Mouse (Mus musculus): ENCODE data around the gene Asic1. TPM values are rescaled to one million over a fixed set of nuclear protein-coding genes. Genes with fewer than 3 reads are reported as not detected.

Asic1 gene
- polyA plus RNA-seq, 1 experiment = not detected

DNA sequence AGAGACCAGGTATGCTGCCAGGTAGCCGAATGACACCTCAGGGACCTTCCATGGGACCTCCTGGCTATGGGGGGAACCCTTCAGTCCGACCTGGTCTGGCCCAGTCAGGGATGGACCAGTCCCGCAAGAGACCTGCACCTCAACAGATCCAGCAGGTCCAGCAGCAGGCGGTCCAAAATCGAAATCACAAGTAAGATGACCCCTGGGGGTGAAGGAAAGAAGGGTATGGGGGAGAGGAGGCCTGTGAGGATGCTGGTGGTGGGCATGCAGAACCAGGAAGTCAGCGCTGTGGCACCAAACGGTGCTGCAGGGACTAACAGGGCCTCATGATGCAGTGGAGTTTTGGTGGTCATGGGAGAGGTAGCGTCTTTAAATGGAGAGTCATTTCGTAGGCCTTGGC lies 32.9 kb downstream of the Asic1 start:
- peak overlapping the region; percentile 14; the same call in 1 of the 2 replicates for H3K4me3 ChIP-seq (ENCODE audit: insufficient read depth, low read depth, low read length)
- H3K4me1 ChIP-seq (ENCODE audit: control insufficient read depth, insufficient read depth, insufficient read length, low read length) = peaks cover 11% of the 10 kb centered on the region; the same call in 1 of the 2 replicates
- peak overlapping the region; percentile 2; the same call in 1 of the 2 replicates for H3K27ac ChIP-seq (replicated peaks; ENCODE audit: low read depth, low read length)

DNA sequence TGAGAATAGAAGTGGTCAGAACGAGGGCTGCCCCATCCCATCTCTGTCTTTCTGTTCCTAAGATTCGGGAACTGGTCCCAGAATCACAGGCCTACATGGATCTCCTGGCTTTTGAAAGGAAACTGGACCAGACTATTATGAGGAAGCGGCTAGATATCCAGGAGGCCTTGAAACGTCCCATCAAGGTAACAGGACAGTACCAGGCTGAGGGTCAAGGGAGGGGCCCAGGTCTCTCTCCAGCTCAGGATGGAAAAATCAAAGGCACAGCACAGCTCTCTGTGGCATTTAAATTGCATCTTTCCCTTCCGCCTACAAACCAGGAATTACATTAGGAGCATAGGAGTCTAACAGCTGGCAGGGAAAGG lies 33.5 kb downstream of the Asic1 start:
- Histone ChIP-seq H3K4me3 (ENCODE audit: insufficient read depth, low read depth, low read length) (no peak overlapping the region), H3K4me1 (ENCODE audit: control insufficient read depth, insufficient read depth, insufficient read length, low read length) (peaks cover 11% of the 10 kb centered on the region; the same call in 1 of the 2 replicates), H3K27ac (replicated peaks; ENCODE audit: low read depth, low read length) (peak overlapping the region; percentile 2; the same call in 1 of the 2 replicates)

DNA sequence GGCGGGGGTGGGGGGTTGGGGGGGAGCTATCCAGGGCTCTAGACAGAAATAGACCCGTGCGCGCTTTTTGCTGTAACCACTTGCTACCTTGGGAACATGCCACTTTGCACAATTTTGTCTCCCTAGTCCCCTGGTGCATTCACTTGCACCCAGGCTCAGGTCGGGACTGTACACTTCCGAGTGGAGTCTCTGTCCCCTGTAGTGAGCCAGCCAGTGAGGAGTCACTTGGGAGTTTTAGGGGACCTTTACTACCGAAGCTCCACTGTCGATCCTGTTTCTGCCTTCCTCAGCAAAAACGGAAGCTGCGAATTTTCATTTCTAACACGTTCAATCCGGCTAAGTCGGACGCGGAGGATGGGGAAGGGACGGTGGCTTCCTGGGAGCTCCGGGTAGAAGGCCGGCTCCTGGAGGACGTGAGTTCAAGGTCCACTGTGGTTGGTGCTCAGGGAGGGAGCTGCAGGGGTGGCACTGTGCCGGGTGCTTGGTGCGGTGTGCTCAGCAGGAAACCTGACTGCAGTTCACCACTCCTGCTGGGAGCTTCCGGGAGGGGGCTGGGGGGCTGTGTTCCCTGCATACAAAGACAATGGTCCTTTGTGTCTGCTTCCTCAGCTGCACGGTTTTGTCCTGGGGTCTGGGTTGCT lies 34.0 kb downstream of the Asic1 start:
- Histone ChIP-seq H3K4me3 (ENCODE audit: insufficient read depth, low read depth, low read length) (peak overlapping the region; percentile 14), H3K27ac (replicated peaks; ENCODE audit: low read depth, low read length) (peak overlapping the region; percentile 28; the same call in 1 of the 2 replicates), H3K4me1 (ENCODE audit: control insufficient read depth, insufficient read depth, insufficient read length, low read length) (peaks cover 11% of the 10 kb centered on the region; the same call in 1 of the 2 replicates)

DNA sequence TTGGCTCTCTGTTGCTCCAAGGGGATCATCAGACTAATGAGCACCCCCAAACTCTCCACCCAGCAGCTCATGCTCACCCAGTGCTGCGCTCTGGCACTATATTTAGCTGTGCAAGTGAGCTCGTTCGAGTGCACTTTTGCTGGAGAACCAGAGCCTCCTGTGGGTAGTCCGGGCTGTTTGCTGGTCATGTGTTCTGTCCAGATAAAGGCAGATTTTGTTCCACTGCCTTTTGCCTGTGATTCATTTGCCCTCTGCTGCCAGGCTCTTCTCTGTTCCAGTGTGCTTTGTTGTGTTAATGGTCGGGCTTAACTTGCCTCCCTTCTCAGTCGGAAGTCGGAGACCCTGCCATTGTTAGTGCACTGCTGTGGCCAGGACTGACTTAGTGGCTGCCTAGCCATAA lies 34.7 kb downstream of the Asic1 start:
- H3K4me1 ChIP-seq (ENCODE audit: control insufficient read depth, insufficient read depth, insufficient read length, low read length) = peaks cover 11% of the 10 kb centered on the region; the same call in 1 of the 2 replicates
- peak overlapping the region; percentile 28; the same call in 1 of the 2 replicates for H3K27ac ChIP-seq (replicated peaks; ENCODE audit: low read depth, low read length)
- H3K4me3 ChIP-seq (ENCODE audit: insufficient read depth, low read depth, low read length) = no peak overlapping the region

DNA sequence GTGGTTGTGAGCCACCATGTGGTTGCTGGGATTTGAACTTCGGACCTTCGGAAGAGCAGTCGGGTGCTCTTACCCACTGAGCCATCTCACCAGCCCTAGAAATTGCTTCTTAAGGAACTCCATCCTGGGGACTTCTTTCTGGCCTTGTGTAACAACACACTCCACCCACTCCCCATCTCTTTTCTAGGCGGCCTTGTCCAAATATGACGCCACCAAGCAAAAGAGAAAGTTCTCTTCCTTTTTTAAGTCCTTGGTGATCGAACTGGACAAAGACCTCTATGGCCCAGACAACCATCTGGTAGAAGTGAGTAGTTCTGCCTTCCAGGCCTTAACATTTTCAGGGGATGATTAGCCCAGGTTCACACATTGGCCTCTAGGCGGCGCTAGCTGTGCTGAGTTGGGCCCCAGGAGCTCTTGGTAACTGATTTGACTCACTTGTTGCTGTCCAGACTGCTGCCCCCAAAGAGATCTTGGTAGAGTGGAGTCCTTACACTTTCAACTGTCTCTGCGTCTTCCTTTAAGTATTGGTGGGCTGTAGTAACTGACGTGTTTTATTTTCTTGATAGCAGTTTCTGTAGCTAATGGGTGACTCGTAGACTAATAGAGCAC lies 35.4 kb downstream of the Asic1 start, which contains the start of gene Gm17349:
TSS of gene Gm17349 (minus strand) at position 51 of the 609 bp plus-strand sequence.
- H3K4me3 ChIP-seq (ENCODE audit: insufficient read depth, low read depth, low read length) = peak within 1 kb of the TSS; percentile 14

DNA sequence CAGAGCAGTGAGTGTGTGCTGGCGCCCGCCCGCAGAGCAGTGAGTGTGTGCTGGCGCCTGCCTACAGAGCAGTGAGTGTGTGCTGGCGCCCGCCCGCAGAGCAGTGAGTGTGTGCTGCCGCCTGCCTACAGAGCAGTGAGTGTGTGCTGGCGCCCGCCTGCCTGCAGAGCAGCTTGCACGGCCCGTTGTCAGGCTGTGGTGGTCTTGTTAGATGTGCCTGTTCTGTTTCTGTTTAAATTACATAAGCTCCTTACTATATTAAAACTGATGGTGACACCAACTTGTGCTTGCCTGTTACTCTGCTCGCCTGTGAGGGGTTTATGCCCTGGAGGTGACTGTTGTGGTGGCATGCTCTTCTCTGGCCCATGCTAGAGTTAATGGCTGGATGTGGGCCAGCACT lies 38.0 kb downstream of the Asic1 start:
- Histone ChIP-seq H3K27ac (replicated peaks; ENCODE audit: low read depth, low read length) (no peak overlapping the region), H3K4me3 (ENCODE audit: insufficient read depth, low read depth, low read length) (no peak overlapping the region), H3K4me1 (ENCODE audit: control insufficient read depth, insufficient read depth, insufficient read length, low read length) (peaks cover 10% of the 10 kb centered on the region; the same call in 1 of the 2 replicates)

More for the DNA sequence above, 35.4 kb downstream of the Asic1 start, which contains the start of gene Gm17349:
- H3K4me1 ChIP-seq (ENCODE audit: control insufficient read depth, insufficient read depth, insufficient read length, low read length) = peaks cover 11% of the 10 kb centered on the region; the same call in 1 of the 2 replicates
- H3K27ac ChIP-seq (replicated peaks; ENCODE audit: low read depth, low read length) = peak within 1 kb of the TSS; percentile 28; the same call in 1 of the 2 replicates

DNA sequence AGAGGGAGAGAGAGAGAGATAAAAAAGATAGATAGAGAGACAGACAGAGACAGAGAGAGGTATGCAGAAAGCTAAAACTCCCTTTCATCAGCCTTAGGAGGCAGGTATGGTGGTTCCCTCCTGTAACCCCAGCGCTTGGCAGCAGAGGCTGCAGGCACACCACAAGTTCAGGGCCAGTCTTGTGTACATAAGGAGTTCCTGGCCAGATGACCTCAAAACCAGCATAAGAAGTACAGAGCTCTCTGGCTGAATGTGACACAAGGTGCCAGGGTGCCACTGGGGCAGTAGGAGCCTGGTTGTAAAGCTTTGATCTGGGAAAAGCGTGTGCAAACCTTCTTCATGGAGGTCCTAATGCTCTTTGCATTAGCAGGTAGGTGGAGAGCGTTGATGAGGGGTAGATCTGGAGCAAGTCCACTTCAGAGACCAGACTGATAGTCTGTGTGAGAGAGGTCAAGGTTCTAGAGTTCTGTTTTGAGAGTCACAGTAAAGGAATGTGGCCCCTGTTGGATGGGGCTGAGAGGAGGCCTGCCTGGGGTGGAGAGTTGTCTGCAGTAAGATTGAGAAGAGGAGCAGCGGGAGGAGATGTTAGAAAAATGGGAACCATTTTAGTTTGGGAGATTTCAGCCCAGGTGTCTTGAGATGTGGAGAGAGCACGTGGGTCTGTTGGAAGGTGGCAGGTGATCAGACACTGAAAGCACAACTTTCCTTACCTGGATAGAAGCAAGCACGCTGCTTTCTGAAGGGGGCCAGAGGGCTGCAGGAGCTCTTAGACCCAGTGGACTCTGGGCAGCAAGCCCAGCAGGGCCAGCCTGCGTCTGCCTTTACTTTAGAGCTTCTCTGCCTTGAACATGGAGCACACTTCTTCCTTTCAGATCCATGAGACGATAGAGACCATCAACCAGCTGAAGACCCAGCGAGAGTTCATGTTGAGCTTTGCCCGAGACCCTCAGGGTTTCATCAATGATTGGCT lies 40.3 kb downstream of the Asic1 start:
- Histone ChIP-seq H3K4me3 (ENCODE audit: insufficient read depth, low read depth, low read length) (no peak overlapping the region), H3K27ac (replicated peaks; ENCODE audit: low read depth, low read length) (no peak overlapping the region), H3K4me1 (ENCODE audit: control insufficient read depth, insufficient read depth, insufficient read length, low read length) (peaks cover 2% of the 10 kb centered on the region; the same call in 1 of the 2 replicates)

DNA sequence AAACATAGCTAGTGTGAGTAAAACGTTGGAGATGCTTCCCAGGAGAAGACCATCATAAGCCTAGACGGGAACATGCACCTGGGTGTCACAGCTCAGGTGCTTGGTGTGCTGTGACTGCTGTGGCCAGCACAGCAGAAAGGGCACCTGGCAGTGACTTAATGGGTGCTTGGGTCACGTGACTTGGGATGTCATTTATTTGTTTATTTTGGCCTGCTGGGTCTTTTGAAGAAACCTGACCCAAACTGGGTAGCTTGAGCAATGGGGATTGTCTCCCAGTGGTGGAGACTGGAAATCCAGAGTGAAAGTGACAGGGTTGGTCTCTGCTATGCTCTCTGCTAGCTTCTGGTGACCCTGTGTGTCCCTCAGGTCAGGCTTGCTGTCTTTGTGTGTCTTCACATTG lies 41.3 kb downstream of the Asic1 start:
- peaks cover 2% of the 10 kb centered on the region; the same call in 1 of the 2 replicates for H3K4me1 ChIP-seq (ENCODE audit: control insufficient read depth, insufficient read depth, insufficient read length, low read length)
- H3K27ac ChIP-seq (replicated peaks; ENCODE audit: low read depth, low read length) = no peak overlapping the region
- H3K4me3 ChIP-seq (ENCODE audit: insufficient read depth, low read depth, low read length) = no peak overlapping the region

DNA sequence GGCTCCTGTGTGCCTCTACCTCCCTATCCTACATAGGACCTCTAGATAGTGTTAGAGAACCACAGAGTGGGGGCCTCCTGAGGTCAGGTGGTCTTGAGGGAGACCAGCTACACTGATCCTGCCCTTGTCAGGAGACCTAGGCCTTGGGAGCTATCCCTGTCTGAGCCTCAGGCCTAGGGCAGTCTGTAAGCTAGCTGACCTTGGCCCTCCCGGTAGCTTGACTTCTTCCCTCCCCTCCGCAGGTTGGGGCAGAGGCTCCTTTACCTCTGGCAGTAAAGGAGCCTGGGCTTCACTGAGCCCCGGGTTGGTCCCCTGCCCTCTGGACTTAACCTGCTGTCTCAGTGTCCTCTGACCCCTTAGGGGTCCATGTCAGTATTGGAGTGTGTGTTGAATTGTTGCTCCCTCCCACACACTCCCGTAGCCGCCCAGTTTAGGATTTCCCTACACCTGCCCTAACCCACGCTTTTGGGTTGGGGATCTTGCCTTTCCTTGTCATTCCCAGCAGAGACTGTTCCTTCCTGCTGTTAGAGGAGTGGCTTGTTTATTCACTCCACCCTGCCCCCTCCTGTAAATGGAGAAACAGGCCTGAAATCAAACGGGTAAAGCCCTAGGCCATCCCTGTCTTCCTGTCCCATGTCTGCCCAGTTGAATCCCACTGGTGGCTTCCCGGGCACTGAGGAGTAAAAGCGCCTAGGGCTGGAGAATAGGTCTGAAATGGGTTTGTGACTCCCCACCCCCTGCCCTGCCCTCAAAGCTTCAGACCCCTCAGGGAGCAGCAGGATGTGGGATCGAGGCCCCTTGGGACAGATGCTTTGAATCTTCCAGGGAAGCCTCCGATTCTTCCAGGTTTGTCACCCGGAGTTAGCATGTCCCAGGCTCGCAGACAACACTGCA lies 42.7 kb downstream of the Asic1 start:
- Histone ChIP-seq H3K4me3 (ENCODE audit: insufficient read depth, low read depth, low read length) (no peak overlapping the region), H3K4me1 (ENCODE audit: control insufficient read depth, insufficient read depth, insufficient read length, low read length) (peaks cover 2% of the 10 kb centered on the region; the same call in 1 of the 2 replicates), H3K27ac (replicated peaks; ENCODE audit: low read depth, low read length) (peak overlapping the region; percentile 93)

DNA sequence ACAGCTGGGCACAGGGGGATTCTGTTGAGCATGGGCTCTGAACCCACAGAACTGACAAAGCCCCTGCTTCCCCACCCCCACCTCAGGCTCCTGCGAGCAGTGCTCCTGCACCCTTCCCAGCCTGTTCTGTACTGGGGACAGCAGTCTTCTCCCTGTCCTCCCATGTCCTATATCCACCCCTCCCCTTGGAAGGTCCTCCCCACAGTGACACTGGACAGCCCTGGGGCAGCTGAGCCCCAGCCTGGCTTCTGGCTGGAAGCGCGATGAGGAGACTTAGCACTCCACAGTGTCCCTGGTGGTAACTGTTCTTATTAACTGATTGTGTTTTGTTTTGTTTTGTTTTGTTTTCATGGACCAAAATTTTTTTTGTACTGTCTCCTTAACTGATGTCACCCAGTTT lies 43.4 kb downstream of the Asic1 start:
- H3K4me3 ChIP-seq (ENCODE audit: insufficient read depth, low read depth, low read length) = no peak overlapping the region
- peaks cover 2% of the 10 kb centered on the region; the same call in 1 of the 2 replicates for H3K4me1 ChIP-seq (ENCODE audit: control insufficient read depth, insufficient read depth, insufficient read length, low read length)
- peak overlapping the region; percentile 93 for H3K27ac ChIP-seq (replicated peaks; ENCODE audit: low read depth, low read length)

DNA sequence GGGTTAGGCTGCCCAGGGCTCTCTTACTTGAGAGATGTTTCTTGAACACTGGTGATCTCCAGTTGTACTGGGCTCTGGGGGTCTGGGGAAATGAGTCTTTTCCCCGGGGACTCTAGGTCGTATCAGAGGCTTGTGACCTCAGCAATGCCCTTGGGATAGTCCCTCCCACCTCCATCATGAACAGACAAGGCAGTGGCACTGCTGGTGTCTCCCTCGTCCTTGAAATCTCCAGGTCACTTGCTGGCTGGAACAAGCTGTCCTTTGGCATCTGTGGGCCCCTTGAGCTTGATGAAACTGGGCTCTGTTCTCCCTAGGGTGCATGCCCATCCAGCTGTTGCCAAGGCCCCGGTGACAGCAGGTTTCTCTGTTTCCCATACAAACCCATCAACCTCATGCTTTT lies 44.0 kb downstream of the Asic1 start:
- Histone ChIP-seq H3K4me1 (ENCODE audit: control insufficient read depth, insufficient read depth, insufficient read length, low read length) (peaks cover 2% of the 10 kb centered on the region; the same call in 1 of the 2 replicates), H3K4me3 (ENCODE audit: insufficient read depth, low read depth, low read length) (no peak overlapping the region), H3K27ac (replicated peaks; ENCODE audit: low read depth, low read length) (peak overlapping the region; percentile 93)

DNA sequence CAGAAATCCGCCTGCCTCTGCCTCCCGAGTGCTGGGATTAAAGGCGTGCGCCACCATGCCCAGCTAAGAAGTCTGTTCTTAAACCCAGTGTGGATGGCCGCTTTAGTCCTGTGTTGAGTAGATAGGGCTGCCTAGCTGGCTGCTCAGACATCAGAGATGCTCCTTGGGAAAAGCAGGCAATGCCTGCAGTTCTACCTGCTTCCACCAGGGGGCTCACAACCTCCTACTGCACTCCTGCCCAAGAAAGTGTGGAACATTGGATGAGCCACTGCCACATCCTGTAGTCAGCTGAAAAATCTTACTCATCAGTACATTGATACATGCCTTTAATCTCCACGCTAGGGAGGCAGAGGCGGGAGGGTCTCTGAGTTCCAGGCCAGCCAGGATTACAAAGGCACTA lies 44.7 kb downstream of the Asic1 start:
- Histone ChIP-seq H3K27ac (replicated peaks; ENCODE audit: low read depth, low read length) (peak overlapping the region; percentile 91), H3K4me3 (ENCODE audit: insufficient read depth, low read depth, low read length) (no peak overlapping the region), H3K4me1 (ENCODE audit: control insufficient read depth, insufficient read depth, insufficient read length, low read length) (peaks cover 2% of the 10 kb centered on the region; the same call in 1 of the 2 replicates)

DNA sequence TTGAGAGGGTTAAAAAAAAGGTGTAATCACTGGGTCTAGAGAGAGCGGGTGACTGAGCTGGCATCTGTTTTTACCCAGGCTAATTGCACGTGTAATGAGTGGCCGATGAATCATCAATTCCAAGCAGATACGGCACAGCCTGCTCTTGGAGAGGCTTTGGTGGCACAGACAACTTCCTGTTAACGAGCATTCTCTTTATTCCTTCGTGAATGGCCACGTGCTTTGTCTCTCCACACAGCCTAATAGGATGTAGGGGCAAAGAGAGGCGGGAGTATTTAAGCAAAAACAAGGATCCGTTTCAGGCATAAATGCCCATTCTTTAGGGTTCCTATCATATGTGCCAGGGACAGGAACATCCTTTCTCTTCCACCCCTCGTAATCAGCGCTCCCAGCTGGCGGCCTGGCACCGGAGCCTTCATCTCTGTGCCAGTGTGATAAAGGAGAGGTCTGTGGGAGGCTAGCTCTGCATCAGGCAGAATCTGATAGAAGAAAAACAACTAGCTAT lies 45.2 kb downstream of the Asic1 start:
- Histone ChIP-seq H3K4me3 (ENCODE audit: insufficient read depth, low read depth, low read length) (peak overlapping the region; percentile 26), H3K4me1 (ENCODE audit: control insufficient read depth, insufficient read depth, insufficient read length, low read length) (peaks cover 2% of the 10 kb centered on the region; the same call in 1 of the 2 replicates), H3K27ac (replicated peaks; ENCODE audit: low read depth, low read length) (peak overlapping the region; percentile 91)

All from brown adipose tissue, adult 24 weeks (tissue).